Mouse (Mus musculus) fat pad, adult 2 months (tissue): ENCODE data around the gene Rab3il1.

Experiments
- DNase-seq: peaks from one replicate; pipeline ENCODE4 v3.0.0-alpha.2; 2011; ENCODE audit warnings: low read depth, low spot score; ENCODE audit errors: extremely low read depth

Rab3il1 gene

DNA sequence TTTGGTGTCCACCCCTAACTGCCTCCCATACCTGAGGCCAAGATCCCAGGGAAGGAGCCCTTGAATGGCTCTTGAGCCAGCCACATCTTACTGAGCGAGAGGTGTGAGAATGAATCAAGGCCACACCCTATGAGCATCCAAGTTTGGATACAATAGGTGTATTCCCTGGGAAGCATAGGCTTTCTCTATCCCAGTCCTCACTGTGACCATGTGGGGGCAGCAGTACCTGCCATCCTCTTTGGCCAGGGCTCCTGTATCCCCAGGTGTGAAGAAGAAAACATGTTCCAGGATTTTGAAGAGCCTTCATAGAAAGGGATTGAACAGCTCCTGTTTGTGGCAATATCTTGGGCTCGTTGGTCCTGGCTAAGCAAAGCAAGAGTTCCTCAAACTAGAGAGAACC is 38.1 kb downstream of the Rab3il1 start:
- no peak for DNase-seq

DNA sequence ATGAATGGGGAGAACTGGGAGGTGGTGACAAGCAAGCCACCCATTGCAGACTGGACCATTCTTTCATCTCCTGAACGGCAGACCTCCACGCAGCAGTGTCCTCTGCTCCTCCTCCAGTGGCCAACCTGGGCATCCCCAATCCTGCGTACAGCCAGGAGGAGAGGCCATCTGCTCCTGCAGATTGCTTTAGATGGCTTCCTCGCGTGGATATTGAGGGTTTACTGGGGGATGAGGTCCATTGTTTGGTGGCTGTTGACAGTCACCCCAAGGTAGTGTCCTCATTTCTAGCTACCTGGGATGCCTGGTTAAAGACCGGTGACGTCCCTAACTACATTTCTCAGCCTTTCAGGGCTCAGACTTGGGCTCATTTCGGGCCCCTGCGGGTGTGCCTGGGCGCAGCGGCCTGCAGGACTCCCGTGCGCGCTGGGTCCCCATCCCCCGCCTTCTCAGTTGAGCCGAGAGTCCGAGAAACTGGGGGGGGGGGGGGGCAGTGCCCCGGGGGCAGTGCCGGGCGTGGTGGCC is 39.5 kb downstream of the Rab3il1 start:
- DNase-seq: no peak

DNA sequence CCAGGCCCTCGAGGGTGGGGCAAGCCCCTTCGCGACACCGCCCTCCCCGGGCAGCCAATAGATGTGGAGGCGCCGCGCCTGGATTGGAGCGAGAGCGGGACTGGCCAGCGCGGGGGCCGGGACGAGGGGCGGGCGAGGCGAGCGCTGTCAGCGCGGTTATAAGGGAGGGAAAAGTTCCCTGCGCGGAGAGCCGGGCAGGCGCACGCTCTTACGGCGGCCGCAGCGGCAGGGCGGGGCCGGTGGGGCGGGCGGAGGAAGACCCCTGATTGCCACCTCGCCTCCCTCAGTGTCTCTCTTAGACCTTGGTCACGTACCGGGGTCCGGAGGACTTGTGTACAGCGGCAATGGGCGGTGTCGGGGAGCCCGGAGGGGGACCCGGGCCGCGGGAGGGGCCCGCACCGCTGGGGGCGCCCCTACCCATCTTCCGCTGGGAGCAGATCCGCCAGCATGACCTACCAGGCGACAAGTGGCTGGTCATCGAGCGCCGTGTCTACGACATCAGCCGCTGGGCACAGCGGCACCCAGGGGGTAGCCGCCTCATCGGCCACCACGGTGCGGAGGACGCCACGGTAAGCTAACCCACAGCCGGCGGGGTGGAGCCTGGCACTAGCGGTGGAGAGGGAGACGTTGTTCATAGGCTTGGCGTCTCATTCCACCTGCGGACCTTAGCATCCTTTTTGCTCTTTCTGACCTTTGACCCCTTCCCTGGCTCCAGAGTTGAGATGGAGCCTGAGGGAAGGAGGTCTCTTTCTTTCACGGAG is 40.1 kb downstream of the Rab3il1 start, which contains the start of gene Fads3:
Gene Fads3 (plus strand): TSS at position 182 of the 761 bp plus-strand sequence.
- DNase-seq: no peak

DNA sequence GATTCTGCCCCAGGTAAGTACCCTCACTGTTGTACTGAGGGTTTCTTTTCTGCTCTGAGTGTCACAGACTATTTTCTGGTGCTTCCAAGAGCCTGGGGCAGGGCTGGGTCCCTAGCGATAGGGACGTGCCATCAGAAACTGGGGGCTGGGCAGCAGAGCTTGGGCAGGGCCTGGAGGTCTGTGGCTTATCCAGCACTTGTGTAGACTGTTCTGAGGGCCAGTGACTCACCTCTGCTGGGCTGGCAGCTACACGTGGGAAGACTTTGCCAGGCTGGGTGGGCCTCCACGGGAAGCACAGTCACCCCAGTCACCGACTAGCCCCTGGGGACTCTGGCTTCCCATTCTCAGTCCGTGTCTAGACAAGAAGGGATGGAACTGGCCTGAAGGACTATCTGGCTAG is 40.8 kb downstream of the Rab3il1 start:
- DNase-seq: no peak

DNA sequence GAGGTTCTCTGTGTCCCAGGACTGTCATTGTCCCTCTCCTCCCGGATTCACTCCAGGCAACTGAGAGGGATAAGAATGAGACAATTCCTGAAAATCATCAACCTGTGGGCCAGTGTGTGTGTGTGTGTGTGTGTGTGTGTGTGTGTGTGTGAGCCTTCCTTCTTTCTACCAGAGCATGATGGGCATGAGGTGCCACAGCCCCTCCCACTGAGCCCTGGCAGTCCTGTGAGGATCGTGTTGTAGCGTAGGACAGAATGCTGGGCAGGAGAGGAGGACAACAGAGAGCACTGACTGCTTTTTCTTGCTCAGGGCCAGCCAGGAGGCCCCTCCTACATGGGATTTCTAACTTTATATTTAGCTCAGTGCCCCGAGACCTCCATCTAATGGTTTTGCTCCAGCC is 41.3 kb downstream of the Rab3il1 start:
- no peak for DNase-seq

DNA sequence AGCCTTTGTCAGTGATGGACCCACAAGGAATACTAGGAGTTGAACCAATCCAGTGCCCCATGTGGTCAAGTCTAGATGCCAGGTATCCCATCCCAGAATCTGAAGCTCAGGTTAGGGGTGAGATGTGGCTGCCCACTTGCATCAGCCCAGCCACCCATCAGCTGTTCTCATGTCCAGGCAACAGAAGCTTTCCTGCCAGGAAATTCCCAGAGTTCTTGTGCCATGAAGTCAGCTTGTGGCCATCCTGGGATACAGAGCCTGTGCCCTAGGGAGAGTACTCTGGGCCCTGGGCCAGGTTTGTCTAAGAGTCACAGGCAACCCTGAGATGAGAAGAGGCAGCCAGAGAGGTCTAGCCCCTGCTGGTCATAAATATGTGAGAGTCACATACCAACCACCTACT is 42.2 kb downstream of the Rab3il1 start:
- DNase-seq: no peak

DNA sequence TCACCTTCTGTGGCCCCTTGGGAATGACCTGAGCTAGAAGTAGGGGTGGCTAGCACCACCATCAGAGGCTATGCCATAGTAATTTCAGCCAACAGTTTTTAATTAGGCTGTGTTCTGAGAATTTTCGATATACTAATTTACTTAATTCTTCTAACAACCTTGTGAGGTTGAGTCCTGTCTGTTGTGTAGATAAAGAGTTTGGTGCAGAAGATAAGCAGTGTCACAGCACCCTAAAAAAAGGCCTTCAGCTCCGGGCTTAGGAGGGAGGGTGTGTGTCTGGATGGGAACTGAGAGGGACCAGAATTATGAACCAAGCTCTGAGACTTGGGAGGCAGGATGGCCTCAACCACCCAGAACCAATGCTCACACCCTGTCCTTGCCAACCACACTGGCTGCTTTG is 44.2 kb downstream of the Rab3il1 start:
- no peak for DNase-seq

DNA sequence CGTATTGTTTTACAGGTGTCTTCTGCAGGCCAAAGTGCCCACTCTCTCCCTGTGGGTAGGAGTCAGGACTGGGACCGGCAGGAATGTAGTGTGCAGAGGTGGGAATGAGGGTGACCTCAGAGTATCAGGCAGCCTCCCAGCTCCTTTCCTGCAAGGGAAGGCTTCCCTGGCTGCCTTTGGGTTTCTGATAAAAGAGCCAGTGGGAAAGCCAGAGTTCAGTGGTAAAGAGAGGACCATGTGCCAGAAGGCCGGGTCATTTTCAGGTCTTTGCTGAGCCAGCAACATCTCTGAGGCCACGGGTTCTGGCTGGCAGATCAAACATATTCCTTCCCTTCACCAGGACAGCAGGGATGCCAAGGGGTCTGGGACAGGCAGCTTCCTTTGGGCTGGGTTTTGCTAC is 44.9 kb downstream of the Rab3il1 start:
- DNase-seq: no peak

DNA sequence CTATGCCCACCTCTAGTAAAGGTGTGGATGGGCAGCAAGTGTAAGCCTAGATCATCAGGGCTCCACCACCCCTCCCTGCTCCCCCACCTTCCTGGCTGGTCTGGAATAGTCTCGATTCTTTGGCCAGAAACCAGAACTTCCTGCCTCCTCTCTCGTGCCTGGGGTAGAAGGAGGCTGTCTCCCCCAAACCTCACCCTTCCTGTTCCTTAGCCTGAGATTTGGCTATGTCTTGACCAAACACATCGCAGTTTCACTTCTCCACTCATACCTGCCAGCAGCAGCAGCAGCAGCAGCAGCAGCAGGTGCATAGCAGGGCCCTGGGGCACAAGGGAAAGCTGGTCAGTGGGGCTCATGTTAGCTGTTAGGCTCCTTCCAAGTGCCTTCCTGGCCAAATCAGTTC is 45.5 kb downstream of the Rab3il1 start:
- no peak for DNase-seq

DNA sequence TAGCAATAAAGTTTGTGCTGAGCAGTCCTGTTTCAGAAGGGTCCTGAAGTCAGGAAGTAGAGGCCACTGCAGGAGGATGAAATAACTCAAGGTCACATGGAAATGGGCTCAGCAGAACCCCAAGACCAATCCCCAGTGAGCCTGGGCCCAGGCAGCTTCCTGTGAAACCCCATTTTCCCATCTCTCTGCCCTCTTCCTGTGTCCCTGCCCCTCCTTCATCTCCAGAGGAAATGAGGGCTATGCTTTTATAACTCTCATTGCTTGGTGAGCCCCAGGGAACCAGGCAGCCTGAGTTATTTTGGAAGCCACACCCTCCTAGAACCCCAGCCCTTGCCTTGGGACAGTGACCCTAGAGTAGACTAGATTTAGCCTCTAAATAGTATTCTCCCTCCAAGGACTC is 48.1 kb downstream of the Rab3il1 start:
- DNase-seq: no peak

DNA sequence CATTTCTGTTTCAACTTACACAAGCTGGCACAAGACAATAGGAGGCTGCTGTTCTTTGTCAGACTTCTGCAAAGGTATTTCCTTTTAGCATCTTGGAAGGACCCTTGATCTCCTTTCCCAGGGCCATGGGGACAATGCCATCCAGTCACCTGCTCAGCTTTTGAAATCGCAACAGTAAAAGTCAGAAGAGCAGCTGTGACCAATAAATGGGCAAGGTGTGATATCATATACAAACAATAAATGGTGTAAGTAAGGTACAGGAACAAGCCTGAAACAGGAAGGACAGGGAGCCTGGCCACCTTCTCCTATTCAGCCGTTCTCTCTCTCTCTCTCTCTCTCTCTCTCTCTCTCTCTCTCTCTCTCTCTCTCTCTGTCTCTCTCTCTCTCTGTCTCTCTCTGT is 49.0 kb downstream of the Rab3il1 start:
- no peak for DNase-seq

DNA sequence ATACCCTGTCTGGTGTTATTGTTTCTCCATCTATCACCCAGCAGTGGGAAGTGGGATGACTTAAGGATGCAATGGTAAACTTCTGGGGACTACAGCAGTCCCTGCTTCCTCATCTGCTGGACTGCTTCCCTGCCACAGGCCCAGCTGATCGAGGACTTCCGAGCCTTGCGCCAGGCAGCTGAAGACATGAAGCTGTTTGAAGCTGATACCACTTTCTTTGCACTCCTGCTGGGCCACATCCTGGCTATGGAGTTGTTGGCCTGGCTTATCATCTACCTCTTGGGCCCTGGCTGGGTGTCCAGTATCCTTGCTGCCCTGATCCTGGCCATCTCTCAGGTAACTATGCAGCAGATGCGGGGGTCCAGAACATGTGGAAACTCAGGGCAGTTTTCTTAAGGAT is 51.2 kb downstream of the Rab3il1 start:
- DNase-seq: no peak

DNA sequence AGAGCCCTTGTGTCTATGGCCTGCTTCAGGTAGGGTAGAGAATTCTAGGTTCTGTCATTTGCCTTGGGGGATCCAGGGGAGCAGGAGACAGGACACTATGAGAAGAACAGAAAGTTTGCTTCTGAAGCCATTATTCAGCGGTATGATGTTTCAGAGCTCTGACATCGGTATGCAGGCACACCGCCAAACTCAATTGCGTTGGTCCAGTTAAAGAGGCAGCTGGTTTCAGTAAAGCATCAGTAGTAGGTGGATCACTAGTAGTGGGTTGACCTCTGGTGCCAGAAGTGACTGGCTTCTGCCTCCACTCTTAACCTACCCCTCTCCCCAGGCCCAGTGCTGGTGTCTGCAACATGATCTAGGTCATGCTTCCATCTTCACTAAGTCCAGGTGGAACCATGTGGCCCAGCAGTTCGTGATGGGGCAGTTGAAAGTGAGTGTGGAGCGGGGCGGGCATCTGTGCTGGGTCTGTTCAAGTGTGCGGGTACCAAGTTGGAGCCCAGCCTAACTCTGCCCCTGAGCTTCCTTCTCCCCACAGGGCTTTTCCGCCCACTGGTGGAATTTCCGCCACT is 52.3 kb downstream of the Rab3il1 start:
- no peak for DNase-seq

DNA sequence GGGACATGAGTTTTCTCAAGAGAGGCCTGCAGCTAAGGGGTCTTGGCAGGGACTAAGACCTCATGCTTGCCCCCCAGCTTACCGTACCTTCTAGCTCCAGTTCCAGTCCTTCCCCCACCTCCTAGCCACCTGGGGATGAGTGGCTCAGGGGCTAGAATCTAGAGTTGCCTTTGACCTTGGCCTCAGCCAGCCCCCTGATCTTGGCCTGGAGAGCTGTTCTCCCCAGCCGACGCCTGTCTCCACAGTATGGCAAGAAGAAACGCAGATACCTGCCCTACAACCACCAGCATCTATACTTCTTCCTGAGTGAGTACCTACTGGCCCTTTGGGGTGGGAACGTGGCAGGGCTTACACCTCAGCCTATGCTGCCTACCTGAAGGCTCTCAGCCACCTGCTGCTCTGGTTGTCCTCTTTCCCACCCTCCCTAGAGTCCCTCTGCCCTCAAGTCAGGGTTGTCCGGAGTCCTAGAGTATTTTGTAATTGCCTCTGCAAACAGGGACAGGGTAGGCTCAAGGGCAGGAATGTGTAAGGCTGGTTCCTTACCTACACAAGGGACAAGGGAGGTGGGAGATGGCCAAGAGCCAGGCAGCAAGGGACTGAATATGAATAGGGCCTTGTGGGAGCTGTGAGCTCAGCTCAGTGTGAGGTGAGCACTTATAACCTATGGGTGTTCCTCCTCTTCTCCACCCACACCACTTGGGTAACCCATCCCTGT is 53.0 kb downstream of the Rab3il1 start:
- no peak for DNase-seq

DNA sequence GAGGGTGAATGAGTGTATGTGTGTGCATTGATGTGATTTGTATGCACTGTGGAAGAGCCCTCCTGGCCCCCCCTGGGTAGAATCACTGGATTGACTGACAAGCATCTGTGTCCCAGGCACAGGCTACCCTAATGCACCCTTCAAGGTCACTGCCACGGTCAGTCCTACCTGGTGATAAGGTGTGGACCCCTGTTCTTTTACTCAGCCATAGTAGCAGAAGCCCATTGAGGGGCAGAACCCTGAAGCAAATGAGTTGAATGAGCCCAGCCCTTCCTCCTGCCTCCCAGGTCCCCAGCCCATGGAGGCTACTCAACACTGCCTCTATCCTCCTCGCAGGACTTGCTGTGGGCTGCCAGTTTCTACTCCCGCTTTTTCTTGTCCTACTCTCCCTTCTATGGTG is 53.8 kb downstream of the Rab3il1 start:
- DNase-seq: no peak

DNA sequence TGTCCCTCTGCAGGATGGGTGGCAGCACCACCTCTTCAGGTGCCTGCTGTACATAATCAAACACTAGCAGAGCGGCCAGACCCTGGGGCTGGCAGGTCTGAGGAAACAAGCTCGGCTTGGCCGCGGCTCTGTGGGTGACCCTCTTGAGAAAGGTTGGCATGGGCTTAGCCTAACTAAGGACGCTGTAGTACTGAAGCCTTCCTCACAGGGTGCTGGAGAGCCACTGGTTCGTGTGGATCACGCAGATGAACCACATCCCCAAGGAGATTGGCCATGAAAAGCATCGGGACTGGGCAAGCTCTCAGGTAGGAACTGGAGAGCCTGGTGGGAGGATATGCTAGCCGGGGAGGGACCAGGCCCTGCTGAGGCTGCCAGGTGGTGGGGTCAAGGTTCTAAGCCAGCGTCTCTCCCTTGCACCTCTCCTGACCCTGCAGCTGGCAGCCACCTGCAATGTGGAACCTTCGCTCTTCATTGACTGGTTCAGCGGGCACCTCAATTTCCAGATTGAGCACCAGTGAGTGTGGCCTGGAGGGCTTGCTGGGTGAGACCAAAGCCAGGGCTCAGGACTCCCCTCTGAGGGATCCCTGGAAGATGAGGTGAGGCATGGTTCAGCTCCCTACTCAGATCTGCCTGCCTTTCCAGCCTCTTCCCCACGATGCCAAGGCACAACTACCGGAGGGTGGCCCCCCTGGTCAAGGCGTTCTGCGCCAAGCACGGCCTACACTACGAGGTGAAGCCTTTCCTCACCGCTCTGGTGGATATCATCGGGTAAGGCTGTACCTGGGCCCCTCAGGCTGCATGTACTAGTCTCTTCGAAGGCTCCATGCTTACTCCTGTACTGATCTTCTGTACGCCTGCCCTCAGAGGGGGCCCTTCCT is 54.6 kb downstream of the Rab3il1 start:
- no peak for DNase-seq

DNA sequence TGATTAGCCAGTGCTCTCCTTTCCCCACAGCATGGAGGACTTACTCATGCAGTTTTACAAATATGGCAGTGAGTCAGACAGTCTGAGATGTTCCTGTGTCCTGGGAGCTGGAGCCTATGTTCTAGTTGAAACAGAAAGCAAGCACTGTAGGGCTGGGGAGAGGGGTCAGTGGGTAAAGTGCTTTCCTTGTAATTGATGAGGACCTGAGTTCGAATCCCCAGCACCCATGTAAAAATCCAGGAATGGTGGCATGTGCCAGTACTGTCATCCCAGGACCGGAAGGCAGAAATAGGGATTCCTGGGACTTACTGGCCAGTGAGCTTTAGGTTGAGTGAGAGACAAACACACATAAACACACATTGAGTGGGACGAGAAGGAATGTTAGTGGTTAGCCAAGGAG is 55.2 kb downstream of the Rab3il1 start:
- DNase-seq: no peak

DNA sequence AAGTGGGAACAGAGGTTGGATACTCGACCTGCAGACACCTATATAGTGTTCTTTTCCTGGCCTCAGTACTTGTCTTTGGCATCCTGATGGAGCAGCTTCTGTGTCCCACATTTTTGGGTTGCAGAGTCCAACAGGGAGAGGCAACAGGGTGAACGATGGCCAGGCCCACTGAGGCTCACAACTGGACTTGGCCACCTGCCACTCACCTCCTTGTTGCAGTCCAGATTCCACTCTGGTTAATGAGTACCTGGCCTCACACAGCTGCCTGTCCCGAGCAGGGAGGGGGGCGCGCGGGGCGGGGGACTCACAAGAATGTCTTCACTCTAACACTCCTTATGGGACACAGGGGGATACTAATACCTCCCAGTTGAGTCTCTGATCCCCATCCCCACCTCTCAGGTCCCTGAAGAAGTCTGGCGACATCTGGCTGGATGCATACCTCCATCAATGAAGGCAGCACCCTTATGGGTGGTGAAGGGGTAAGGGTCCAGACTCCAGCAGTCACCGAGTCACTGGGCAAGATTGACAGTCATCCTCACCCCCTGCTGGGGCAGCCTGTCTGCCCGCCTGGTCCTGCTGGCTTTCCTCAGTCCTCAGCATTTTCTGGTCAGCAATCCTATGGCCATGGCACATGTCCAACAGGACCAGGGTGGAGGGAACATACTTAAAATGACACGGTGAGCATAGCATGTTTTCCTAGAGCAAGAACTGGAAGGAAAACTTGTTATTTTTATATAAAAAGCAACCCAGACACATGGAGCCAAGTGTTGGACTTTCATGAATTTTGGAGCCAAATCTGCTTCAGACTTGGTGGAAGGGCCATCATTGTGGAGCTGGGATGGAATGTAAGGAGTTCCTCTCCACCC is 56.2 kb downstream of the Rab3il1 start:
- DNase-seq: no peak

DNA sequence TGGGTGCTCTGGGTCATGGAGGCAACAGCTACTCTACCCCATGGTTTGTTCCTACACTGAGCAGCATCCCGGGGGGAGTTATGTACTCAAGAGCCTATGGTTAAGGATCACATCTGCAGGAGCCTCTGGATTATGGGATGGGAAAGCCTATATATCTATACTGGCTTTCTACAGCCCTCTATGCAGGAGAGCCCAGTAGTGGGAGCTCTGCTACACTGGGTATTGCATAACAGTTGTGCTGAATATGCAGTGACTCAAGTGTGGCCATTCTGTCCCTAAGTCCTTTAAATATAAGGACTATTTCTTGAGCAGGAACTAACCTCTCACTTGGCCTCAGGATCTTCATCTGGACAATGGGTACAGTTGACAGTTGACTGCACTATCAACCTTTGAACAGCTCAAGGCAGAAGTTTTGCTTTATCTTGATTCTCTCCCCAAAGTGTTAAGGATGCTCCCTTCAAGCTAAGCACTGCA is 56.9 kb downstream of the Rab3il1 start:
- DNase-seq: no peak

DNA sequence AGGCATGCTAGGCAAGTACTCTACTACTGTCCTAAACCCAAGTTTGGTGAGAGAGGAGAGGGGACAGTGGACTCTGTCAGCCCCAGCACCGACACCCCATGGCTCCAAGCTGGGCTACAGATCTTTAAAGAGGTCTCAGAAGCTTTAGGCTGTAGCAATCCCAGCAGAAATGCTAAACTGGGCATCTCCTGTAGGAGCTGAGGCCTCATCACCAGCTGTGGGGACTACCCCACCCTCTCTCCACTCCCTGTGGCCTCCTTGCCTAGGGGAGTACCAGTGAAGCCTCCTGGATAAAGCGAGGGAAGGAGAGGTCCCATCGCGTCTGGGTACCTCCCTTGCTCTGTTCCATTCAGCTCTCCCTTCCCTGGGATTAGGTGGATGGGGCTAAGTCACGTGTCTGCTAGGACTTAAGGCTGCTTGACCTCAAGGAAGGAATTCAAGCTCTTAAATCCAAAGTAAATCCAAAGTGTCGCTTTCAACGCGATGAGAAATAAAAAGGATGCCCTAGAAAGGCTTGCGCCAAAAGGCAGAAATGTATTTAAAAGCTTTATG is 57.5 kb downstream of the Rab3il1 start:
- no peak for DNase-seq
